Mouse (Mus musculus) adrenal gland, postnatal 10 days (tissue): ENCODE data around the gene Hip1. TPM values are rescaled to one million over a fixed set of nuclear protein-coding genes. Genes with fewer than 3 reads are reported as not detected.

ENCODE experiments used
- DNase-seq: peaks from one replicate; pipeline ENCODE4 v3.0.0; 2021; ENCODE audit warnings: mixed read lengths
- microRNA-seq: library from miRNA; unstranded; fragments of <30 nt; microRNA quantifications from one replicate; pipeline ENCODE4 v1.2.0, GENCODE M21; 2021
- total RNA-seq, 2 experiments: library from RNA; stranded (reverse); gene quantifications; 2 replicates each; pipeline ENCODE4 v1.2.3; 2021

Hip1 gene
- total RNA-seq, 2 experiments from 2014 or later: 33.7 to 39.3 TPM

DNA sequence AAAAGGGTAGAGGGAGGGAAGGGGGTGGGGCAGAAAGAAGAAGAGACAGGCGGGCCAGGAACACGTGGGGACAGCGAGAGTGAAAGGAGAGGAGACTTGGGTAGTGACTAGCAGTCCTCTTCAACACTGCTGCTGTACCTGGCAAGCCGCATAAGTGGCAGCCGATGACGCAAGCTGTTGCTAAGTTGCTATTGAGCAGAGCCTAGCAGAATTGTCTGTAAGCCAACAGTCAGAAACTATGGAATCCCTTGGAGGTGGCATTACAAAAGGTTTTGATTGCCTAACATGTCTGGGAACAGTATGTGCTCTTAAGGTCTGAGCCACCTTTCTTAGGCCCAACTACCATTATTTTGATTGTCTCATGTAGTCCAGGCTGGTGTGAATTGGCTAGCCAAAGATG, 176.6 kb downstream of the Hip1 start:
- DNase-seq: peak; percentile 36

DNA sequence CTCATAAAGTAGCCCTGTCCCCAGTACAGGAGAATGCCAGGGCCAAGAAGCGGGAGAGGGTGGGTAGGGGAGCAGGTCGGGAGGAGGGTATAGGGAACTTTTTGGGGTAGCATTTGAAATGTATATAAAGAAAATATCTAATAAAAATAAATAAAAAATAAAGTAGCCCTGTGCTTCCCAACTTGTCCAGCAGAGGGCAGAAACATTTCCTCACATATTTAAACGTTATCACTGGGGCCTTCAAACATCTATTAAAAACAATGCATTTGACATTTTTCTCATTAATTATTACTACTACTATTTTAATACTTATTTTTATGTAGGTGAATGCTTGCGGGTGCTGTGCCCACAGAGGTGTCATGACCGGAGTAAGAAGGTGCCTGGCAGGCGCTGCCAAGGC, 177.1 kb downstream of the Hip1 start:
- no peak for DNase-seq

- peak; percentile 30 for DNase-seq
These were observed 181.4 kb downstream of the Hip1 start for GRCm38 (mm10) chr5:135363540-135363939.

DNA sequence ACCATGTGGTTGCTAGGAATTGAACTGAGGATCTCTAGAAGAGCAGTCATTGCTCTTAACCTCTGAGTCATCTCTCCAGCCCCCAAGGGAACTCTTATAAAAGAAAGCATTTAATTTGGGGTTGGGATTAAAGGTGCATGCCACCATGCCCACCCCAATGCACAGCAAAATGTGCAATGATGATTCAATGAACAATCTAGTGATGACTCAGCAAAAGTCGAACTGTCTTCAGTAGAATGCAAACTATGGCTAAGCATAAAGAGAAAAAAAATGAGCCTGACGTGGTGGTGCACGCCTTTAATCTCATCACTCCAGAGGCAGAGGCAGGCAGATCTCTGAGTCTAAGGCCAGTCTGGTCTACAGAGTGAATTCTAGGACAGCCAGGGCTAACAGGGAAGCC, 182.3 kb downstream of the Hip1 start:
- no peak for DNase-seq

DNA sequence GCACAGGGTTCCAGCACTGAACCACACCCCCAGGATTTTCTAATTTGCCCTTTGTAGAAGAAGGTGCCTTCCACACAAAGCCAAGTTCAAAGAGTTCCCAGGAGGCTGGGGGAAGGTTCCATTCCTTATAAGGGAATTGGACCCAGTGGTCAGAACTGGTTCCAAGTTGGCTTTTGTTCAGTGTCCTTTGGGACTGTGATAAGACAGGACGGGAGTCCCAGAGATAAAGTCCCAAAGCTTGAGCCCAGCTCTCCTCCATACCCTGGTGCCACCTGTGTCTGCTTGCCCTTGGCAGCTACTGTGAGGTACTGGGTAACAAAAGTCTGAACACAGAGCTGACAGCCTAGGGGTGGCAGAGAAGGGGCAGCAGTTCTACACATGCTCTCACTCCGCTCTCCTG, 185.1 kb downstream of the Hip1 start:
- DNase-seq: peak; percentile 61

DNA sequence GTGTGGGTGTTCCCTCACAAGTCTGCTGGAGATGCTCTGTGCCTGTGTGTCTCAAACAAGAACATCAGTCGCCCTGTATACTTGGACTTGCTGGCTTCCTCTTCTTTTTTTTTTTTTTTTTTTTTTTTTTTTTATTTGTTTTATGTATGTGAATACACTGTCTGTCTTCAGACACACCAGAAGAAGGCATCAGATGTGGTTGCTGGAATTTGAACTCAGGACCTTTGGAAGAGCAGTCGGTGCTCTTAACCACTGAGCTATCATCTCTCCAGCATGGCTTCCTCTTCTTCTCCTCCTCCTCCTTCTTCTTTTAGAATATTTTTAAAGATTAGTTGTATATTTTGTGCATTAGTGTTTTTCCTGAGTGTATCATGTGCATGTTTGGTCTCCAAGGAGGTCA, 187.4 kb downstream of the Hip1 start:
- peak; percentile 37 for DNase-seq

Small RNAs within 50 kb of the gene (microRNA-seq; reads per million reads assigned to microRNA genes)
- not detected for gene Mir7033

Other genes starting within 250 kb of the Hip1 start
- gene Fkbp6, start 195.1 kb downstream of the Hip1 start, total RNA-seq: under 1 TPM in 1 of 2 experiments, not detected in 1; 0.27 TPM
- gene Trim50, start 191.8 kb downstream of the Hip1 start, total RNA-seq: not detected
- 10 to 100 TPM; 17.9 to 22.6 TPM for gene Nsun5, start 175.2 kb downstream of the Hip1 start, total RNA-seq
- 10 to 100 TPM; 25.9 to 26.7 TPM for gene Pom121, start 150.6 kb downstream of the Hip1 start, total RNA-seq
- not detected for gene Ccl26, start 18.4 kb upstream of the Hip1 start, total RNA-seq
- 1 to 10 TPM; 3.6 to 4.0 TPM for gene Ccl24, start 27.9 kb upstream of the Hip1 start, total RNA-seq
- gene Rhbdd2, start 87.5 kb upstream of the Hip1 start, total RNA-seq: 10 to 100 TPM; 35.2 to 39.1 TPM
- 100 to 1,000 TPM; 175 to 226 TPM for gene Por, start 124.9 kb upstream of the Hip1 start, total RNA-seq
- gene Tmem120a, start 199.3 kb upstream of the Hip1 start, total RNA-seq: 10 to 100 TPM; 61.7 to 68.2 TPM
- under 1 TPM; 0.27 to 0.73 TPM for gene Styxl1, start 233.3 kb upstream of the Hip1 start, total RNA-seq
- 1,000 to 10,000 TPM; 1,052 to 1,158 TPM for gene Mdh2, start 233.4 kb upstream of the Hip1 start, total RNA-seq